Mouse (Mus musculus) myocyte (in vitro differentiated cells): ENCODE measurements around the gene Mepce.

Source experiments
- E2F4 ChIP-seq: IDR thresholded peaks from one replicate; pipeline ENCODE4 v1.6.1; 2011; ENCODE audit warnings: mild to moderate bottlenecking, control low read depth, moderate library complexity; ENCODE audit not compliant: insufficient read depth
- MAX ChIP-seq: IDR thresholded peaks from one replicate; pipeline ENCODE4 v1.6.1; 2011; ENCODE audit warnings: low read depth, mild to moderate bottlenecking, control low read depth
- POLR2A ChIP-seq: IDR thresholded peaks from one replicate; pipeline ENCODE4 v1.6.1; 2011; ENCODE audit warnings: low read depth, mild to moderate bottlenecking, control low read depth, moderate library complexity; ENCODE audit not compliant: insufficient read length
- POLR2AphosphoS2 ChIP-seq: IDR thresholded peaks from one replicate; pipeline ENCODE4 v1.6.1; 2011; ENCODE audit warnings: low read depth, control low read depth; ENCODE audit not compliant: insufficient read length
- TCF12 ChIP-seq: IDR thresholded peaks from one replicate; pipeline ENCODE4 v1.6.1; 2011; ENCODE audit warnings: mild to moderate bottlenecking, control low read depth; ENCODE audit not compliant: poor library complexity, insufficient read depth, severe bottlenecking

DNA sequence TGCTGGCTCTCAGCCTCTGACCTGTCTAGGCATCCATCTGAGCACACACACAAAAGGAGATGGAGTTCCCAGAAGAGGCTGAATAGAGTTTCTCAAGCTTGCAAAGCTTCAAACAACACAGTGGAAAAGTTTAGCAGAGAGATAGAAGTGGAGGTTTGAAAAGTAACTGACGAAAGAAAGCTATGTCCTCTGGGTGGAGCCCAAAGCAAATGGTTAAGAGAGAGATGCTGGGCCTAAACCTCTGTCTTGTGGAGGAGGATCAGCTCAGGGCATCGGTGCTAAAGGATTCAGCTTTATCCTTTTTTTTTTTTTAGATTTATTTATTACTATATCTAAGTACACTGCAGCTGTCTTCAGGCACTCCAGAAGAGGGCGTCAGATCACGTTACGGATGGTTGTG is 20.9 kb upstream of the Mepce start:
- TF ChIP-seq POLR2AphosphoS2 (no peak), MAX (no peak), POLR2A (no peak), E2F4 (no peak), TCF12 (no peak)
